Mouse (Mus musculus): ENCODE measurements around the gene Kdm4a.

The Kdm4a gene

DNA sequence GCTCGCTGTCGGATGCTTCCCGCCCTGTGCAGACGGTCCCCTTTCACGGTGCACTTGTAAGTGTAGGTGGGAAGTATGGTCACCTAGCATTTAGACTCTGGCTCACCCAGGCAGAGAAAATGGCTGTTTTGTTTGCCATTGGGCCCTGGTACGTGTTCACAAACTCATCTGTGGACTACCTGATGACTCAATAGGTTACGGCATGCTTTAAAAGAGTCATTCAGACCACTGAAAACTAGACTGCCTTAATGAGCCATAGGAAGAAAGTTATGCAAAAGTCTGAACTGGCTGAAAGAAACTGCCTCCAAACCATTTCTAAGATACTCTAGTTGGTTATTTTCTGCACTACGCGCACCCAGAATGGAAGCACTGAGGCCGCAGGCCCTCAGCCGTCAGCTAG, 63.7 kb downstream of the Kdm4a start:
- no peak for DNase-seq (ENCODE audit: low spot score in 2 of 2)

DNA sequence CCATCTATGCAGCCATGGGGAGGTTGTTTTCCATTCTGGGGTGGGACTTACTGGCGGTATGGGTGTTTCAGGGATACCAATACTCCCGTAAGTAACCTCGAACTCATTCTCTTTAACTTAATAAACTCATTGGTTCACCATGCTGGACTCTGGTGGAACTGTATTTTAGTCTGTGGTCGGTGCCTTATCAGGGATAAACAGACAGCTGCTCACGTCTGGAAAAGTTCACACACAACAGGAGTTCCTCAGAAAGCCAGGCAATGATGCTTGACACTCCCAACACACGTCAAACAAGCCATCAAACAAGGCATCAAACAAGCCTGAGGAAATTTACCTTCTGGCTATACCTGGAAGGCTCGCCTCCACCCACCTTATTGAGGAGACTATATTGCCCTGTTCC, 64.7 kb downstream of the Kdm4a start:
- no peak for DNase-seq (ENCODE audit: low spot score in 2 of 2)

DNA sequence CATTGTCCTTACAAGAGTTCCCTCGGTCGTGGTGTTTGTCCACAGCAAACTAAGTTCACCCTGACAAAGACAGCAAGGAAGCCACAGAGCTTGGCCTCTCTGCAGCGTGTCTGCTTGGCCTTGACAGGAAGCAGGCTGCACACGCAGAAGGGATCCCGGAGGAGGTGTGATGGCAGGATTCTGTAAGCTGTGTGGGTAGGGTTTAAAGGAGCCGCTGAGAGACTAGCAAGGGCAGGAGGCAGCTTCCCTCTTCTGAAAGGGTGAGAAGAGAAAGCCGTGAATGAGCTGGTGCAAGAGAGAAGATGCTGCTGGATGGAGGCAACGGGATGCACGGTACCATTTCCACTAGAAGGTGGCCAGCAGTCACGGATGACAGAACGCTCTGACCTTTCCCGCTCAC, 67.2 kb downstream of the Kdm4a start:
- DNase-seq (ENCODE audit: low spot score in 2 of 2), result no peak

DNA sequence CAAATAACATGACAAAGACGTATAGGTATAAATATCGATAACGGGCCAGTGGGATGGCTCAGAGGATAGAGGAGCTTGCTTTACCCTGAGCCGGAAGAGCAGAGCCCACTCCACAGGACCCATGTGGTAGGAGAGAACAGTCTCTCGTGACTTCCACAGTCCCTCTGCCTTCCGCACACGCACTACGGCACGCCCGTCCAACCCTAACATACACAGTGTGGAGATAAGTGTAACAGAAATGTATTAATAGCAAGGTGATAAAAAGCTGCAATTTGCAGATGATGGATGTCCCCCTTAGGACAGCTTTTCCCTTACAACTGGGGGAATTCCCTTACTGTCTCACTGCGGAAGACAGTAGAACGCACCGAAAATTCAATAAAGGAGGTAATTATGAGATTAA, 70.2 kb downstream of the Kdm4a start:
- no peak for DNase-seq (ENCODE audit: low spot score in 2 of 2)

DNA sequence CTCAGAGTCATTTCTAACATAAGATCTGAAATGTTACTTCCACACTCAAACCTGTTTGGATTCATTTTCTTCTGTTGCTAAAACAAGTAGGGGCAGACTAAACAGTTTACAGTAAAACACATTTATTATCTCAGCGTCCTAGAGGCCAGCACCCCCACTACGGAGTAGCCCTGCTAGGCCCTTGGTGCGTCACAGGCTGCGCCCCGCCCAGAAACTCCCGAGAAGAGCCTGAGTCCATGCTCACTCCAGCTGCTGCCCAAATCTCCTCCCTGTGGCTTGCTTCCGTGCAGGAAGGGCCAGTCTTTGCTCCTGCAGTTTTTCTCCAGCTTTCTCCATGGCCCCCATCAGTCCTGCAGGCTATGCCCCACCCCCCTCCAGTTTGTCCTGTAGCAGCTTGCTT, 71.1 kb downstream of the Kdm4a start:
- no peak for DNase-seq (ENCODE audit: low spot score in 2 of 2)

DNA sequence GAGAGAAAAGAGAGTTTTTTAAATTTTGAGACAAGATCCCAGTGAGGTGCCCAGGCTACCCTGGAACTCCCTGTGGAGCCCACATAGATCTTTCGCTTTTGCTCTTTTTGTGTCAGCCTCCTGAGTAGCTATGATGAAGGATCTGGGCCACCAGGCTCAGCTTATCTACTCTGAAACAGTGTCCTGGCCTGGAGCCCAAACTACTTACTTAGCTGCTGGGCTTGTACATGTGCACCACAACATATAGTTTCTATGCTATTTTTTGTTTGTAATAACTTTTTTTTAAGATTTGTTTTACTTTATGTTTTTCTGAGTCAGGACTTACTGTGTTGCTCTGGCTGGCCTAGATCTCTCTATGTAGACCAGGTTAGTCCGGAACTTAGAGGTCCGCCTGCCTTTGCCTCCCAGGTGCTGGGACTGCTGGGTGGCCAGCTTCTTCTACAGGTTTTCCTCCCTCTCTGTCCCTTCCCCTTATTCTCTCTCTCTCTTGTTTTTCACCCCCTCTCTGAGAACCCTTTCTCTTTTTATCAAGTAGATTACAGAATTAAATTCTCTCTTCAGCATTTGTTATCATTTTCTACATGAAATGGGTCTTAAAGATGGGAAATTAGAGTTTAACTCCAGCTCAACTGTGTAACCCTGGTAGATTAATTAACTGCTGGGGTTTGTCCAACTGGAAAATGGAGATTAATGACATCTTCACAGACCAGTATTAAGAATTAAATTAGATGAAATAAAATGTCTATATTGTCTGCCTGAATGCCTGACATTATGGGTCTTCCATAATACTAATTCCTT, 74.4 kb downstream of the Kdm4a start:
- DNase-seq (ENCODE audit: low spot score in 2 of 2), result no peak

DNA sequence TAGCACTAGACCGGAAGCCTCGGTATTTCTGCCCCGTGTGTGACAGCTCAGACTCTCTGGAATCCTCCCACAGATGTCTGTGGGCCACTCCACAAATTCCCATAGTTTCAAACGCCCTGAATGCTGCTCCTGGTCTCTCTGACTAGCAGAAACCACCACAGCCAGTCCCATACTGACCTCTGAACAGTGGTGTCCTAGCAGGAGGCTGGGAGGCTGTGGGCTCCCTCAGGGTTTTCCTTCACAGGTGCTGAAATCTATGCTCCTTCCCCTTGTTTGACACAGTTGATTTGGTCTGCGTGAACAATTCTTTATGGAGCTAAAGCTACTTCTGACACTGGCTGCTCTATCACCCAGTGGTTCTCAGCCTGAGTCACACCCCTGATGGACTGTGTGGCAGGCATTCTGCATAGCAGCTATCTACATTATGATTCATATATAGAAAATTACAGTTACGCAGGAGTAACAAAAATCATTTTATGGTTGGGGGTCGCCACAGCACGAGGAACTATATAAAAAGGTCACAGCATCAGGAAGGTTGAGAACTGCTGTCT, 76.5 kb downstream of the Kdm4a start:
- no peak for DNase-seq (ENCODE audit: low spot score in 2 of 2)

DNA sequence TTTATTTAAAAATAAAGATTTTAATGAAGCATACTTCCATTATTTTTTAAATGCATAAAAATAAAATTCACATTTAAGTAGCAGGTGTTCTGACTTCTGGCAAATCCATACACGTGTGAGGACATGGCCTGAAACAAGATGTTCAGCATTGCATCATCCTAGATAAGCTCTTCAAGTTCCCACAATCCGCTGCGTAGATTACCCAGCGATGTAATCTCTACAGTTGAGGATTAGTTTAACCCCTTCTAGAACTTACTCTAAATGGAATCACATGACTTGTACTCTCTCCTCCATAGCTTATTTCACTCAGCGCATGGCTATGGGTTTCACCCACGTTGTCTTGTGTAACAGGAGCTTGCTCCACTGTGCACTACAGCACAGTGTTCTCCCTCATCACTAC, 78.3 kb downstream of the Kdm4a start:
- no peak for DNase-seq (ENCODE audit: low spot score in 2 of 2)

DNA sequence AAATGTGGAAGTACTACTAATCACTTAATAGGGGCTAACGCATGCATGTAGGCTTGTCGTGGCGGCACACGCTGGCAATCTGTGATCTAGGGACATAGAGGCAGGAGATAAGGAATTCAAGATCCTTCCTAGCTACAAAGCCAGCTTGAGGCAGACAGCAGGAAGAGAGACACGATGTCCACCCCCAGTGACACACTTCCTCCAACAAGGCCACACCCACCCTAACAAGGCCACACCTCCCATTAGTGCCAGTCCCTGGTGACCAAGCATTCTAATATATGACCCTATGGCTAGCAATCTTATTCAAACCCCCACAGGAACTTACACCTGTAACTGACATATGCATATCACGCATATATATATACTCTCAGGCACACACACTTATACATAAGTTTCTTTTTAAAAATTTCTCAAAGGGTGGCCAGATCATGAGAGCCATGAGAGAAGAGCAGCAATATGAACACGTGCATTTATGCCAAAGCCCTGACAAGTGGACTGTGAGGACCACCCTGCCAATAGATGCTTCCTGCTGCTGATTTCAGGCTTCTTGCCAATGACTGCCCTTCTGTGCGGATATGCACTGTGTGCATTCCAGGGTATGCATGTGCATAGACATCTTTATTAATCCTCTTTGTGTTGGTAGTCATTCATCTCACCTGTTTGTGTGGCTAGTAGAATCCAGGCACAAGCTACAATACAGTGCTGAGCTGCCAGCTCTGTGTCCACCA, 80.0 kb downstream of the Kdm4a start:
- DNase-seq (ENCODE audit: low spot score in 2 of 2), result no peak

DNA sequence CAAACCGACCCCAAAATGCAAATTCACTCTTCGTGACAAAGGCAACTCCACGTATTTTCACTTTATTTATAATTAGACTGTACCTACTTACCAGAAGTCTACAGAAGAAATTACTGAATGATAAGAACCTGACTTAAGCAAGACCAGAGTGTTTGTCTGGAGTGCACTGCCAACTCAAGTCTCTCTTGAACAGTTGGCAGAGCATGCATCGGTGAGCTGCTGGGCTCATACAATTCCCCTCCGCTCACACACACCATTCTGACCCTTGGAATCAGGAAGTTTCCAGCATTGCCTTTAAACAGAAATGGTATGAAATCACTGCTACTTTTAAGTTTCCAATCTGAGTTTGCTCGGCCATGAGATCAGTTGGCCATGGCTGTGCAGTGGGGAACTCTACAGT, 81.3 kb downstream of the Kdm4a start:
- DNase-seq (ENCODE audit: low spot score in 2 of 2), result no peak

DNA sequence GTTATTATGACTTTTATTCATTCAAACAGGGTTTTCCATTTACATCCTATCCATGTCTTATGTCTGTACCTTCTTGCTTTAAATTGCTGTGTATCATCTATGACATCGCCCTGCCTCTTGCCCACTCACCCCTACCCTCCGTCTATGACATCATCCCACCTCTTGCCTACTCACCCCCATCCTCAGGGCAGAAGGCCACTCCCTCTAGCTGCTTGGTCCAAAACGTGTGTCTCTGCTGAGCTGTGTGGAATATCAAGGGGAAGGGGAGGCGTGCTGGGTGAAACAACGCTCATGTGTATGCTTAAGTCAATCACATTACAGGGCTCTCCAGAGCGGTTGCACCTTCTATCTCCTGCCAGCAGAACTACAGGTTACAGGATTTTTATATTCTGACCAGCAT, 83.8 kb downstream of the Kdm4a start:
- DNase-seq (ENCODE audit: low spot score in 2 of 2), result no peak

DNA sequence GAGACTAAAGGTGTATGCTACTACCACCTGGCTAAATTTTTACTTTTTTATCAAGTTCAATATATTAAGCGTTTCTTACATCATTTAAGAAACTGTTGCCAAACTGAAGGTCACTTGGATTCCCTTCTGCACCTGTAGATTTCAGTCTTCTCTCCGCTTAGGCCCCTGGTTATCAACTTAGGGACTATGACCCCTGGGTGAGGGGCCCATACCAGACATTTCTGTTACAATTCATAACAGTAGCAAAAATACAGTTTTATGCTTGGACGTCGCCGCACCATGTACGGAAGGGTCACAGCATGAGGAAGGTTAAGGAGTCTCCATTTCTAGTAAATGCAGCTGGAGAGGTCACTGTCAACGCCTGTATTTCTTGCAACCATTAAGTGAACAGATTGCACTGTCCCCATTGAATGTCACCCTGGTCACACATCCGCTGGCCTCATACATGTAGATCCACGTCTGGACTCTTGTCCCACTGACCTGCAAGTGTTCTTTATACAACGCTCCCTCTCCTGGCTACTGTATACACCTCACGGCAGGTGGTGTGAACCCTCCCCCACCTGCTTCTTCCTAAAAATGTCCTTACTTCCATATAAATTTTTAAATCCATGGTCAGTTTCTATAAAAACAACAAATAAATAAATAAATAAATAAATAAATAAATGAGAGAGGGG, 86.9 kb downstream of the Kdm4a start:
- no peak for DNase-seq (ENCODE audit: low spot score in 2 of 2)

DNA sequence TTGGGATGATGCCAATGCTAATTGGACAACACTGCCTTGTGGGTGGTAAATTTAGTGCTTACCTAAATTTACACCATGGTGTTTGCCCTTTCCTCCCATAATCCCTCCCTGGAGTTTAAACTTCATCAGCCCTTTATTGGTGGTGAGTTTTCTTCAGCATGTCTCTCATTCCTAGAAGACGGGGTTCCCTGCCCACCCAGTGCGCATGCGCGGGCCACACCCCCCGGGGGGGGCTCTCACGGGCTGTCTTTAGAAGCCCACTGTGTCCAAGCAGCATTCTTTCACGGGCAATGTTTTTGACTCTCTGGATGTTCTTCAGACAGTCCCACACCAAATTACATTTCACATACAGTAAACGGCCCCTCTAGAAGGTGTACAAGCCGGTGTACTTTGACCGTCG, 89.4 kb downstream of the Kdm4a start:
- no peak for DNase-seq (ENCODE audit: low spot score in 2 of 2)

DNA sequence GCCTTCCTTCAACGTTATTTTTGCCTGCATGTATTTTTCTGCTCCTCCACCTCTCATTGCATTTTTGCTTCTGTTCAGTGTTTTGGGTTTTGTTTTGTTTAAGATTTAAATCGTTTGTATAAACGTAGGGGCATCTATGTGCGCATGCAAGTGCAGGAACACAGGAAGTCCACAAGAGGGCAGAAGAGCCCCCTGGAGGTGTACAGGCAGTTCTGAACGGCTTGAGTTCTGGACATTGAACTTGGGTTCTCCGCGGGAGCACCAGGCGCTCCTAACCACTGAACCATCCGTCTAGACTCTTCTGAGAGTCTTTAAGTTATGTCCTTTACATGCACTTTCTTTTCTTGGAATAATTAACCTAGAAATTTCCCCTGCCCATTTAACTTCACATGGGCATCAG, 89.9 kb downstream of the Kdm4a start:
- no peak for DNase-seq (ENCODE audit: low spot score in 2 of 2)

DNA sequence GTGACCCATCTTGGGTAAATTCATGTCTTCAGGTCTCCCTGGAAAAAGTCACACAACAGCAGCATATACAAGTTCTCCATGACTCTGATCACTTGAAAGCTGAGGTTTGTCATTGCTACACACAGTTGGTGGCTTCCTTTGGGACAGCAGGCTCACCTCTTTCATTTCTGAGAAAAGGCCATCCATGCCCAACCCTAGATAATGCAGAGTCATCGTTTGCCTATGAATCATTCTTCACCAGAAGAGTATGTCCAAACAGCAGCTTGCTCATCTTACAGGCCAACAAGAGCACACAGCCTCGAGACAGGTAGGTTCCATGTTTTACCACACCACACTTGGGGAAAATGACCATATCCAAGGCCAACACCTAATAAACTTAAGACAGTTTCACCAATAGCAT, 91.1 kb downstream of the Kdm4a start:
- no peak for DNase-seq (ENCODE audit: low spot score in 2 of 2)

Data from frontal cortex, postnatal 14 days (tissue).